Mouse (Mus musculus): ENCODE results near the gene Acat3. TPM values are rescaled to one million over a fixed set of nuclear protein-coding genes. Genes with fewer than 3 reads are reported as not detected.

Acat3 gene
- 19.5 and 24.5 TPM in 2 replicates for polyA plus RNA-seq (2012; rRNA removed)

GRCm38 (mm10) chr17:12940151-12940805 is at the start of gene Acat3:
Acat3 (minus strand) TSS chr17:12940600.

GRCm38 (mm10) chr17:12960331-12960873 is 20.0 kb upstream of the Acat3 start, which contains the start of gene Acat2:
Acat2 (minus strand) TSS chr17:12960747.

GRCm38 (mm10) chr17:12915881-12916583 is 24.4 kb downstream of the Acat3 start, which contains the start of gene Mrpl18:
Mrpl18 (minus strand) TSS chr17:12916345.

GRCm38 (mm10) chr17:12915488-12915880 is 24.9 kb downstream of the Acat3 start, which contains the start of gene Tcp1:
Tcp1 (plus strand) TSS chr17:12915701.

GRCm38 (mm10) chr17:12909361-12910280 is 30.8 kb downstream of the Acat3 start, which contains the start of gene Pnldc1:
Pnldc1 (minus strand) TSS chr17:12910230.

GRCm38 (mm10) chr17:12875734-12876133 is 64.7 kb downstream of the Acat3 start, which contains the start of gene Mrgprh:
Mrgprh (plus strand) TSS chr17:12876034.

Other genes starting within 250 kb of the Acat3 start
- gene Igf2r, start 170.9 kb downstream of the Acat3 start, polyA plus RNA-seq (2012; rRNA removed) = 11.6 and 14.6 TPM in 2 replicates
- gene Mas1, start 72.5 kb downstream of the Acat3 start, polyA plus RNA-seq (2012; rRNA removed) = 0.27 and 0.38 TPM in 2 replicates
- 0.02 TPM in 1 of 2 replicates, not detected in the other for gene Mrgprh, start 64.6 kb downstream of the Acat3 start, polyA plus RNA-seq (2012; rRNA removed)
- 0.46 and 0.55 TPM in 2 replicates for gene Pnldc1, start 30.4 kb downstream of the Acat3 start, polyA plus RNA-seq (2012; rRNA removed)
- gene Tcp1, start 24.9 kb downstream of the Acat3 start, polyA plus RNA-seq (2012; rRNA removed) = 70.9 and 77.0 TPM in 2 replicates
- 34.3 and 39.2 TPM in 2 replicates for gene Mrpl18, start 24.3 kb downstream of the Acat3 start, polyA plus RNA-seq (2012; rRNA removed)
- gene Acat2, start 20.1 kb upstream of the Acat3 start, polyA plus RNA-seq (2012; rRNA removed) = 42.8 and 51.3 TPM in 2 replicates
- 20.2 and 22.4 TPM in 2 replicates for gene Wtap, start 53.6 kb upstream of the Acat3 start, polyA plus RNA-seq (2012; rRNA removed)
- 153 and 171 TPM in 2 replicates for gene Sod2, start 66.2 kb upstream of the Acat3 start, polyA plus RNA-seq (2012; rRNA removed)
- 0.03 TPM in 1 of 2 replicates, not detected in the other for gene Gpr31b, start 111.7 kb upstream of the Acat3 start, polyA plus RNA-seq (2012; rRNA removed)
- 0.04 and 0.06 TPM in 2 replicates for gene Tcp10b, start 120.5 kb upstream of the Acat3 start, polyA plus RNA-seq (2012; rRNA removed)
- gene Unc93a, start 191.2 kb upstream of the Acat3 start, polyA plus RNA-seq (2012; rRNA removed) = 0.05 TPM in 2 replicates

Data from liver, embryonic 18 days (tissue).